Mouse (Mus musculus): ENCODE measurements around the gene Hagh. TPM values are rescaled to one million over a fixed set of nuclear protein-coding genes. Genes with fewer than 3 reads are reported as not detected.

The Hagh gene
- polyA plus RNA-seq, 1 experiment: 180 TPM

DNA sequence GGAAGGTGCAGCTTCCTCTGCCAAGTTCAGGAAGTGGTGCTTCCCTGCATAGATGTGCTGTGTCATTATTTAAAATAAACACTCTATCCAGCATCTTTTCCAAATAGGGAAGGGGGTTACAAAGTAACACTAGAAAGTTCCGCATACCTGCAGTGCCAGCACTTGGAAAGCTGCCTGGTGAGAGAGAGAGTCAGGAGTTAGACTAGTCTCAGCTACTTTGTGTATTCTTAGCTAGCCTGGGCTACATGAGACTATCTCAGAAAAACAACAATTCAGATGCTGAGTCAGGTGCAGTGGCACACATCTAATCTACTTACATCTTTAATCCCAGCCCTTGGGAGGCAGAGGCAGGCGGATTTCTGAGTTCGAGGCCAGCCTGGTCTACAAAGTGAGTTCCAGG, 21.8 kb downstream of the Hagh start:
- Histone ChIP-seq H3K27ac (replicated peaks; ENCODE audit: low read depth, low read length) (no peak overlapping the region), H3K4me3 (ENCODE audit: insufficient read depth, low read depth, low read length) (no peak overlapping the region), H3K4me1 (ENCODE audit: control insufficient read depth, insufficient read depth, insufficient read length, low read length) (no peaks in the 10 kb centered on the region)

DNA sequence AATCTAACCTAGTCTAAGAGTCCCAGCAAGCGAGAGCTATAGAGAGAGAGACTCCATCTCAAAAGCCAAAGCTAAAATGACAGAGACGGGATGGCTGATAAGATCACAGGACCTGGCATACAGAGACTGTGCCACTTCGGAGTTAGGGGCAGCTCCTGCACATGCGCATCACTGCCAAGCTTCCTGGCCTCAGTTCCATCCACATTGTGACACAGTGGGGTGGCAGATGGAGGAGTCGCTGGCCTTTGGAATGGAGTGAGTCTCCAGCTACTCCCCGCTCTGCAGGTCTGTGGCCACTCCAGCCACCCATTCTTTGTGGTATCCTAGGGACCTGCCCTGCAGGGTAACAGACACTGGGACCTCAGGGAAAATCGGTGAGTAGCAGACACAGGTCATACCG, 25.8 kb downstream of the Hagh start, which contains the start of gene Igfals:
Gene Igfals, plus strand, starts transcription at position 222 of the 400 bp plus-strand sequence.
- H3K4me1 ChIP-seq (ENCODE audit: control insufficient read depth, insufficient read depth, insufficient read length, low read length): no peaks in the 10 kb centered on the region
- H3K4me3 ChIP-seq (ENCODE audit: insufficient read depth, low read depth, low read length): no peak within 1 kb of the TSS

DNA sequence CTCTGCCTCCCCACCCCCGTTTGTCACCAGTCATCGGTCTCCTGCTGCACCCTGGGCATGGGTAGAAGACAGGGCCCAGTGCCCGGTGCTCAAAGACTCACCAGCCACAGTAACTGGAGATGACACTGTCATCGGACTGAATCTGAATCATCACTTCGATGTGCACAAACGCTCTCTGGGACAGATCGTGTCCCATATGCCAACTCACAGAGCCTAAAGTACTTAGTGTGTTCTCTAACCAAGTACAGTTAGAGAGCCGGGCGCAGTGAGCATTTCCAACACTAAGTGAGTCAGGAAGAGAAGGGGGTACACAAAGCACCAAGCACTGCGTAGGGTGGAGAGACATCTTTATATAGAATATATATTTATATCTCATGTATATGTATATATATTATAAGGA, 28.0 kb downstream of the Hagh start:
- Histone ChIP-seq H3K4me1 (ENCODE audit: control insufficient read depth, insufficient read depth, insufficient read length, low read length) (no peaks in the 10 kb centered on the region), H3K27ac (replicated peaks; ENCODE audit: low read depth, low read length) (no peak overlapping the region), H3K4me3 (ENCODE audit: insufficient read depth, low read depth, low read length) (no peak overlapping the region)

More for the DNA sequence above, 25.8 kb downstream of the Hagh start, which contains the start of gene Igfals:
- no peak within 1 kb of the TSS for H3K27ac ChIP-seq (replicated peaks; ENCODE audit: low read depth, low read length)

DNA sequence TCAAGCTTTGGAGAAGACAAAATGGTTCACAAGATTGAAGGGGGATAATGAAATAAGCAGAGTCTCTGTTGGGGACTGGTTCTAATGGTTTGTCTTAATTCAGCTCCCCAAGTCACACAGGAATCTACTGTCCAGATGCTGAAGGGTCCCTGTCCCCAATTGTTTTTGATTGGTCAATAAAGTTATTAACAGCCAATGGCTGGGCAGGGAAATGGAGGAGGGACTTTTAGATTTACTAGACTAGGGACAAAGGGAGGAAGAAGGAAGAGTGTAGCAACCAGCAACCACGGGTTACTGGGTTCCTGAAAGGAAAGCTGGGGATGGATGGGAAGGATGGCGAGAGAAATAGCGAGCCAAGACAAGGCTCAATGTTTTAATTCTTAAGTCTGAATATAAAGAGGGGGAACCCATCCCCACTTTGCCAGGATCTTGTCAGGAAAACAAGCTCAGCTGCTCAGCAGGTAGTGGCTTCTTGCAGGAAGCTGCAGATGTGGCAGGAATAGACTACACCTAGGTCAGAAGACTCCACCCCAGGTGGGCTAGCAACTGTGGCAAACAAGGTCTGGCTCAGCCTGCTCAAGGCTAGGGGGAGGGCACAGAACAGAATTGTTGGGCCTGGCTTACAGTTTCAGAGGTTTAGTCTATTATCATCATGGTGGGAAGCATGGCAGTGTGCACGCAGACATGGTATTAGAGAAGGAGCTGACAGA, 33.9 kb downstream of the Hagh start:
- H3K4me1 ChIP-seq (ENCODE audit: control insufficient read depth, insufficient read depth, insufficient read length, low read length): no peaks in the 10 kb centered on the region; the same call in 1 of the 2 replicates
- H3K4me3 ChIP-seq (ENCODE audit: insufficient read depth, low read depth, low read length): no peak overlapping the region
- H3K27ac ChIP-seq (replicated peaks; ENCODE audit: low read depth, low read length): no peak overlapping the region

DNA sequence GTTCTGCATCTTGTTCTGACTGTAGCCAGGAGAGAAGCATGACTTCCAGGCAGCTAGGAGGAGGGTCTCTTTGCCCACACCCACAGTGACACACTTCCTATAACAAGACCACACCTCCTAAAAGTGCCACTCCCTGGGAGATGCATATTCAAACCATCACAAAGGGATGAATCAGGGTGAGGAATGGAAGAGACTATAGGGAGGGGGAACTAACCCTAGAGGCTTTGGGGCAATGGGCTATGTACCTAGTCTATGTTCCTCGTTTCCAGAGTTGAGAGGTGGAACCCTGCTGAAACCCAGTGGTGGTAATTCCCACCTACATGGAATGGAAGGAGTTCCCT, 34.4 kb downstream of the Hagh start:
- Histone ChIP-seq H3K27ac (replicated peaks; ENCODE audit: low read depth, low read length) (no peak overlapping the region), H3K4me1 (ENCODE audit: control insufficient read depth, insufficient read depth, insufficient read length, low read length) (no peaks in the 10 kb centered on the region; the same call in 1 of the 2 replicates), H3K4me3 (ENCODE audit: insufficient read depth, low read depth, low read length) (no peak overlapping the region)

DNA sequence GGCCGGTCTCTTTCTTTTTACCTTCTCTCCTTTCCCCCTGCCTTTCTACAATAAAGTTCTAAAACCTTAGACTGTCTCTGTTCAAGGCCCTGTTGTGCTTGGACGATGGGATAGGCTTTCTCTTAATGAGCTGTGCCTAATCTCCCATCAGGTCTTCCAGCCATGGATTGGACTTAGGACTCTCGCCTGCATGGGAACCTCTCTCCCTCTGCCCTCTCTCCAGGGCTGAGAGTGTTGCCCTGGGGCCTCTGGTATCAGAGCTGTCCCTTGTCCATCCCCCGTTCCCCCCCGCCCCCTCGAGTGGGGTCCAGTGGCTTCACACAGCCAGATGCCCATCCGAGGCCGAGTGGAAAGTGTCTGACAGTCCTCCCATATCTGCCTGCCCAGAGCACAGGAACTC, 35.0 kb downstream of the Hagh start:
- H3K4me3 ChIP-seq (ENCODE audit: insufficient read depth, low read depth, low read length): no peak overlapping the region
- H3K27ac ChIP-seq (replicated peaks; ENCODE audit: low read depth, low read length): no peak overlapping the region
- H3K4me1 ChIP-seq (ENCODE audit: control insufficient read depth, insufficient read depth, insufficient read length, low read length): no peaks in the 10 kb centered on the region; the same call in 1 of the 2 replicates

DNA sequence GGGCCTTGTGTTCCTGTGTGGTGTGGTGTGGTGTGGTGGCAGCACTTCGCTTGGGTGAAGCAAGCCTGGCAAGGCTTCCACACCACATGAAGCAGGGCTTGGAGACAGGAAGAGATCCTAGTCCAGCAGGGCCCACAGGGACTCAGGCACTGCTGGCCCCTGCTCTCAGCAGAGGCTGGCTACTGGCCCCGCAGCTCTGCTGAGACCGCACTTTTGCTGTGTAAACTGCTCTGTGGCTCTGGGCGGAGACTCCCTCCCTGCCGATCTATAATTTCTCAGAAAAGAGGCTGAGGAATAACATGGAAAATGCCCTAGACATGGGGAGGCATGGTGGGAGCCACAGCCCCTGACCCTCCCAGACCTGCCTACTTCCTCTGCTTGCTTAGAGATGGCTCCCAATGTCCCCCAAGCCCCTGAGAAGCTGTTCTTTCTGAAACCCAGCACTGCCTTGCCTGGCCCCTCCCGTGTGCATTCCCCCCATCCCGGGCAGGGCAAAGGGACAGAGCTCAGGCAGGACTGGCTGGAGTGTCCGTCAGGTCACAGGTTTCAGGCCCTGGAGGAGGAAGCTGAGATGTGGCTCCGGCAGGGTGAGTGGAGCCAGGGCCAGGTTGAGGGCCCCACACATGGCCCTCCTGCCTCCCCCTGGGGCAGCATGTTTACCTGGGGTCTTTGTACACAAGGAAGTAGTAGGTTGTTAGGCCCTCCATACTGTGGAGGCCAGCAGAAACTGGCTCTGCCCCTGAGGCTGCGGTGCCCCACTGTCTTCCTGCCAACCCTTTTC, 37.6 kb downstream of the Hagh start:
- Histone ChIP-seq H3K4me3 (ENCODE audit: insufficient read depth, low read depth, low read length) (0 out of 2 replicates have a peak overlapping the region, but pooled peaks have one; percentile 1), H3K27ac (replicated peaks; ENCODE audit: low read depth, low read length) (no peak overlapping the region), H3K4me1 (ENCODE audit: control insufficient read depth, insufficient read depth, insufficient read length, low read length) (peaks cover 3% of the 10 kb centered on the region; the same call in 1 of the 2 replicates)

DNA sequence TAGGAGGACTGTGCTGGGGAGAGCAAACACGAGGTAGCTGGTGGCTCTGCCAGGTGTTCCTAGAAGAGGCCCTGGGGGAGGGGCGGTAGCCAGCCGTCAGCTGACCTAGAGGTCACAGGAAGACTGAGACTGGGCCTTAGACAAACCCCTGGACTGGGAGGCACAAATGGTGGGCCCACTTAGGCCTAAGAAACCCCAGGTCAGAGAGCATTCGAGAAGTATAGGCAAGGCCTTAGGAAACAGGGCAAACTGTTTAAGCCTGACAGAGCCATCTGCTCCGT, 38.1 kb downstream of the Hagh start:
- no peak overlapping the region; the same call in 1 of the 2 replicates for H3K27ac ChIP-seq (replicated peaks; ENCODE audit: low read depth, low read length)
- peaks cover 3% of the 10 kb centered on the region; the same call in 1 of the 2 replicates for H3K4me1 ChIP-seq (ENCODE audit: control insufficient read depth, insufficient read depth, insufficient read length, low read length)
- no peak overlapping the region for H3K4me3 ChIP-seq (ENCODE audit: insufficient read depth, low read depth, low read length)

DNA sequence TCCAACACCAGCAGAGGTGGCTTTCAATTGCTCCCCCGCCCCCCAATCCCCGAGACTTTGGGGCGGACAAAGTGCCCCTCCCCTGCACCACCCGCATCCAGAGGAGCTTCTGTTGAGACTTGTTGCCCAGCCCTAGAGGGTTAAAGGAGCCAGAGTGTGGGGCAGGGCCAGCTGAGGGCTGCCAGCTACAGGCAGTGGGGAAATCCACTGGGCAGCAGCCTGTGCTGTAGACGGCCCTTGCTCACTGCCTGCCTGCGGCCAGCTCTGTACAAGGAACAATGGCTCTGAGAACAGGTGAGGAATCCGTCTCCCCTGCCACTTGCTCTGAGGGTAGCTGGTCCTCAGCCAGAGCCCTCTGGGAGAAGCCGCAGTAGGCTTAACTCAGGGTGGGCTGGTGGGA, 38.6 kb downstream of the Hagh start:
- Histone ChIP-seq H3K27ac (replicated peaks; ENCODE audit: low read depth, low read length) (no peak overlapping the region), H3K4me3 (ENCODE audit: insufficient read depth, low read depth, low read length) (no peak overlapping the region), H3K4me1 (ENCODE audit: control insufficient read depth, insufficient read depth, insufficient read length, low read length) (peaks cover 3% of the 10 kb centered on the region; the same call in 1 of the 2 replicates)

DNA sequence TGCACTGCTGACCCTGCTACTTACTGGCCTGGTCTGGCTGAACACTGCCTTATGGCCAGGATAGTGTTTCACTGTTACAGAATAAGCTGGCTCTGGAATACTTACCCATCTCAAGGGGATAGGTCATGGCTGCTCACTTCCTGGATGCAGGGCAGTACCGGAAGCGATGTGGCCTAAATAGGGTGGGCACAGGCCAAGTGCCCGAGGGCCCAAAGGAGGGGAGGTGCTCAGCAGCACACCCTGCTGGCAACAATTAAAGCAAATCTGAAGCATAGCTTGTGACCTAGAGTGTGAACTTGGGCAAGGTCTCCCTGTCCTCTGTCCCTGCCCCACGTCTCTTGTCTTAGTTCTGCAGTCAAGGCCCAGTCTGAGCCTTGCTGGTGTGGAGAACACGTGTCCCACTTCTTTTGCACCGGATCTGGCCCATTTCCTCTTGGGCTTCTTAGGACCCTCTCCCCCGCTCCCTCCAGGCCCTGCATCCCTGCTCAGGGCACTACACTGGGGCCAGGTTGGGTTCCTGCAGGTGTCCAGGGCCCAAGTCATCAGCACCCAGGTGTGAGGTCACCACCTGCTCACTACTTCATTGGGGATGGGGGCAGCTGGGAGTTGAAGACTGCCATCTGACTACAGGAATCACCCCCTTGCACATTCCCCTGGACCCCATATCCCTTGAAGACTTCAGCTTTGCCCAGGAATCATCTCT, 41.9 kb downstream of the Hagh start:
- Histone ChIP-seq H3K27ac (replicated peaks; ENCODE audit: low read depth, low read length) (no peak overlapping the region), H3K4me3 (ENCODE audit: insufficient read depth, low read depth, low read length) (no peak overlapping the region), H3K4me1 (ENCODE audit: control insufficient read depth, insufficient read depth, insufficient read length, low read length) (peaks cover 7% of the 10 kb centered on the region)

DNA sequence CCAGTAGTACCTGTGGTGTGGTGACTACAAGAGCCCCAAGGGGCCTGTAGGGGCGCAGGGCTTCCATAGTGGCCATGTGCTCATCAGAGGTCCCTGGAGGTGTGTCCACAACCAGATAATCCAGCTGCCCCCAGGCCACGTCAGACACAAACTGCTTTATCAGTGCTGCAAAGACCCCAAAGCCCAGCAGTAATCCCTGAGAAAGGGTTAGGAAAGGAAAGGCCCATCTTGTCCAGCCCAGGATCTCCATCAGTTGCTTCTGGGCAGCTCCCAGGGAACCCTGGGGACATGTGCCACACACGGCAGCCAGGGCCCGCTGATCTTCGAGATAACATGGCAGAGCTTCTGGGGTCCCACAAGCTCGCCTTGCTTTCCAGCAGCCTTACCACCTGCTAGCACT, 44.4 kb downstream of the Hagh start:
- Histone ChIP-seq H3K4me3 (ENCODE audit: insufficient read depth, low read depth, low read length) (no peak overlapping the region), H3K27ac (replicated peaks; ENCODE audit: low read depth, low read length) (no peak overlapping the region), H3K4me1 (ENCODE audit: control insufficient read depth, insufficient read depth, insufficient read length, low read length) (peaks cover 11% of the 10 kb centered on the region)

DNA sequence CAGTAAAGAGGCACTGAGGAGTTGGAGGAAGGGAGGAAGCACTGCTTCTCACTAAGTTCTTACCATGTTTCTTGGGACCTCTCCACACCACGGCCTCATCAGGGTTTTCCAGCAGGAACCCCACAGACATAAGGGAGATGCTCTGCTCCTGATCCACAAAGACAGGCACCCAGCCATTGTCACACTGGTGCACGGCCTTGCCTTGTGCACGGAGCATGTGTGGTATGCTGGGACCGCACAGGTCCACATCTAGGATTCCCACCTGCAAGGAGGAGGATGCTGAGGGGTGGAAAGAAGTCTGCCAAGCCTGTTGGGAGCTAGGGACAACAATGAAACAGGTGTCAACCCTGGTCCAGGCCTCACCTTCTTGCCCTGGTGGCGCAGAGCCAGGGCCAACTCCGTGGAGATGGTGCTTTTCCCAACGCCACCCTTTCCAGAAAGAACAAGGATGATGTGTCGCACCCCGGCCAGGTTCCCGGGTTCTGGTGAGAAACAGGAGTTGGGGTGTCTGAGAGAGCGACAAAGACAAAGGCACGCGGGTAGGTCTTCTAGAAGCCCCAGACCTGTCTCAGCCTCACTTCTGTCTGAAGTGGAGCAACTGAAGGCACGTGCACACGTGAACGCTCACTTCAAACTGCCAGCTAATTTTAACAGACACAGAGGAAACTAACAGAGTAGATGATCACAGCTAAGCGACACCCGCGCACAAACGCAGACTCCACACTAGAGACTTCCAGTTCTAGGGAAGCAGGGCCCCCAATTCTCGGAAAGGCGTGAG, 45.6 kb downstream of the Hagh start:
- H3K27ac ChIP-seq (replicated peaks; ENCODE audit: low read depth, low read length): no peak overlapping the region
- H3K4me1 ChIP-seq (ENCODE audit: control insufficient read depth, insufficient read depth, insufficient read length, low read length): peaks cover 11% of the 10 kb centered on the region
- peak overlapping the region; percentile 81 for H3K4me3 ChIP-seq (ENCODE audit: insufficient read depth, low read depth, low read length)

DNA sequence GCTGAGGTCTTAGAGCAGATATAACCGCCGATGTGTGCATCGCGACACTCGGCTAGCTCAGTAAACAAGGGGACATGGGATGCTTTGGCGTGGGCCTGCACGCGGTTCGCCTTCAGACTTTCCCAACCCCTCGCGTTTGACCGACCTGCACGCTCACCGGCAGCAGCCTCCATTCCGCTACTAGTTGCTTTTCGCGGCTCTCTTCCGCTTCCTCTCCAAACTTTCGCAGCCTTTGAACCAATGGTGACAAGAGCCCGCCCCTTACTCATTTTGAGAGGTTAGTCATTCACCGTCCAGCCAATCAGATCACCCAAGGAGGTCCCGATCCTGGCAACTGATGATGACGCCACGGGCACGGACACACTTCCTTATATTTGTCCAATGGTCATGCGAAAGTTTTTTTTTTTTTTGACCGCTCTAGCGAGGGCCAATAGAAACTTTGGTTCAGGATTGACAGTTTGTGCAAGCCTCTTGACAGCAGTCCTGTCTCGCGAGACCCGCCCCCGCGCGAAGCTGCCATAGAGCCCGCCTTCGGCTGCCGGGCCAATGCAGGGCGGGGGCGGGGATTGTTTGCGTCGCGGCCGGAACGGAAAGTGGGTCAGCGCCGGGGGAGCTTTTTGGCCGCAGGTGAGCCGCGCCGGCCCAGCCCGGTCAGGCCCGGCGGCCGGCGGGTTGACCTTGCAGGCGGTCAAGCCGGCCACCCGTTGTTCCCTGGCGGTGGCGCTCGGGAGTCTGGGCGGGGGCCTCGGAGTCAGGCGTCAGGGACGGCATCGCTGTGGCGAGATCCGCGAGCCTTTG, 46.4 kb downstream of the Hagh start, which contains the start of the genes Nubp2 and Spsb3:
Gene Nubp2, minus strand, starts transcription at position 216 of the 798 bp plus-strand sequence.
Gene Spsb3, plus strand, starts transcription at position 510 of the 798 bp plus-strand sequence.
- Histone ChIP-seq H3K4me1 (ENCODE audit: control insufficient read depth, insufficient read depth, insufficient read length, low read length) (peaks cover 11% of the 10 kb centered on the region), H3K27ac (replicated peaks; ENCODE audit: low read depth, low read length) (peak within 1 kb of the TSS; percentile 75)

DNA sequence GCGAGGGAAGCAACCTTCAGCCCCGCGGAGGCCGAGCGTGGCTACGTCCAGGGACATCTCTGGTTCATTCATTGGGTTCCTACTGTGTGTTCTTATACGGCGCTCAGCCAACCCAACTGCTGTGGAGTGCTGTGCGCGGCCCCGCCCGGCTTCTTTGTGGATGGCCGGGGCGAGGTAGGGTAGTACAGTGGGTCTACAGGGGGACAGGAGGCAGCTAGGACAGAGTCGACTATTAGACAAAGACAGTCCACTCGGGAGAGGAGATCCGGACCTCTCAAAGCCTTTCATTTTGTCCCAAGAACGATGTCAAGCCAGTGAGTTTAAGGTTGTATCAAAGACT, 47.0 kb downstream of the Hagh start:
- peak overlapping the region; percentile 75 for H3K27ac ChIP-seq (replicated peaks; ENCODE audit: low read depth, low read length)
- H3K4me3 ChIP-seq (ENCODE audit: insufficient read depth, low read depth, low read length): peak overlapping the region; percentile 70
- H3K4me1 ChIP-seq (ENCODE audit: control insufficient read depth, insufficient read depth, insufficient read length, low read length): peaks cover 10% of the 10 kb centered on the region

More for the DNA sequence above, 46.4 kb downstream of the Hagh start, which contains the start of the genes Nubp2 and Spsb3:
- peak within 1 kb of the TSS; percentile 81 for H3K4me3 ChIP-seq (ENCODE audit: insufficient read depth, low read depth, low read length)

Data from brown adipose tissue, adult 24 weeks (tissue).